Mouse (Mus musculus) CD4-positive, CD25-positive, alpha-beta regulatory T cell (primary cell): ENCODE measurements around the gene Gm13023. TPM values are rescaled to one million over a fixed set of nuclear protein-coding genes. Genes with fewer than 3 reads are reported as not detected.

Experiments used
- polyA plus RNA-seq: library from polyadenylated mRNA; unstranded; fragments of 100-300 nt; shearing (Covaris generic); gene quantifications from one replicate; pipeline ENCODE4 v1.2.1, GENCODE M21; 2017

The Gm13023 gene
- not detected for polyA plus RNA-seq

GRCm38 (mm10) chr4:143789052-143789451 is at the start of gene Gm13023:
Gene Gm13023, plus strand, starts transcription at chr4:143789352.

GRCm38 (mm10) chr4:143815993-143816392 is 26.8 kb downstream of the Gm13023 start, which contains the start of gene Gm13084:
Gene Gm13084, minus strand, starts transcription at chr4:143816093.

Other genes with a start within 250 kb of the Gm13023 start
- not detected for gene BC080695, start 237.7 kb upstream of the Gm13023 start, polyA plus RNA-seq
- not detected for gene Gm13057, start 237.6 kb upstream of the Gm13023 start, polyA plus RNA-seq
- gene Gm13083, start 174.3 kb upstream of the Gm13023 start, polyA plus RNA-seq: not detected
- not detected for gene Gm13088, start 132.1 kb upstream of the Gm13023 start, polyA plus RNA-seq
- not detected for gene Gm13089, start 86.6 kb upstream of the Gm13023 start, polyA plus RNA-seq
- gene Gm13078, start 69.9 kb upstream of the Gm13023 start, polyA plus RNA-seq: not detected
- gene Gm13084, start 26.7 kb downstream of the Gm13023 start, polyA plus RNA-seq: not detected
- gene Gm13103, start 57.1 kb downstream of the Gm13023 start, polyA plus RNA-seq: not detected
- gene Pramef6, start 111.0 kb downstream of the Gm13023 start, polyA plus RNA-seq: not detected
- not detected for gene Pramef25, start 161.7 kb downstream of the Gm13023 start, polyA plus RNA-seq
- gene Gm13101, start 177.6 kb downstream of the Gm13023 start, polyA plus RNA-seq: not detected
- not detected for gene Pramef17, start 205.0 kb downstream of the Gm13023 start, polyA plus RNA-seq